Mouse (Mus musculus) stomach, embryonic 14.5 days (tissue): ENCODE data around the gene Hoxb9. TPM values are rescaled to one million over a fixed set of nuclear protein-coding genes. Genes with fewer than 3 reads are reported as not detected.

Experiments used
- ATAC-seq: fragments of 200-750 bp; cut with Nextera tagmentation; 2 replicates; pipeline ENCODE4 v1.8.0; 2017; ENCODE audit warnings: low read depth, moderate TSS enrichment; ENCODE audit not compliant: insufficient number of reproducible peaks, insufficient read depth, low FRiP score
- H3K27ac ChIP-seq: fragments of 300-500 bp; sonication (generic); 2 replicates; pipeline ENCODE4 v1.5.1; 2014; ENCODE audit warnings: mild to moderate bottlenecking, low read length, moderate library complexity, mixed read lengths
- H3K27me3 ChIP-seq: fragments of 300-500 bp; sonication (generic); 2 replicates; pipeline ENCODE4 v1.6.1; 2014; ENCODE audit warnings: low read length, control low read depth, mixed read lengths; ENCODE audit not compliant: control insufficient read depth, insufficient read depth
- H3K36me3 ChIP-seq: fragments of 300-500 bp; sonication (generic); 2 replicates; pipeline ENCODE4 v1.6.1; 2014; ENCODE audit warnings: mild to moderate bottlenecking, control low read depth, low read length, moderate library complexity, mixed read lengths; ENCODE audit not compliant: control insufficient read depth, insufficient read depth
- H3K4me1 ChIP-seq: fragments of 300-500 bp; sonication (generic); 2 replicates; pipeline ENCODE4 v1.6.1; 2014; ENCODE audit warnings: low read length, control low read depth, mixed read lengths; ENCODE audit not compliant: control insufficient read depth, insufficient read depth
- H3K4me2 ChIP-seq: fragments of 300-500 bp; sonication (generic); replicated peaks from 2 replicates; pipeline ENCODE4 v1.6.1; 2014; ENCODE audit warnings: low read depth, low read length, control low read depth
- H3K4me3 ChIP-seq: fragments of 300-500 bp; sonication (generic); 2 replicates; pipeline ENCODE4 v1.5.1; 2014; ENCODE audit warnings: low read depth, low read length, control low read depth
- H3K9ac ChIP-seq: fragments of 300-500 bp; sonication (generic); replicated peaks from 2 replicates; pipeline ENCODE4 v1.6.1; 2014; ENCODE audit warnings: low read depth, mild to moderate bottlenecking, control low read depth, low read length, moderate library complexity, mixed read lengths
- H3K9me3 ChIP-seq: fragments of 300-500 bp; sonication (generic); 2 replicates; pipeline ENCODE4 v1.6.1; 2016; ENCODE audit warnings: low read depth, low read length, control low read depth; ENCODE audit not compliant: control insufficient read depth
- WGBS: fragments of 180-500 bp; shearing (Covaris S2); extraction: QIAGEN DNeasy Blood & Tissue Kit; methylation state at CpG from one replicate; pipeline ENCODE4 v1.1.7; 2014; 5-methylcytosine and 5-hydroxymethylcytosine counted together
- polyA plus RNA-seq: library from polyadenylated mRNA; unstranded; fragments of >200 nt; fragmentation: Nextera tagmentation; extraction: Ambion mirVana; gene quantifications from 2 replicates; pipeline ENCODE4 v1.2.1, GENCODE M21; 2014

Gene Hoxb9
- polyA plus RNA-seq, 1 experiment from 2014 or later = 0.25 TPM

DNA sequence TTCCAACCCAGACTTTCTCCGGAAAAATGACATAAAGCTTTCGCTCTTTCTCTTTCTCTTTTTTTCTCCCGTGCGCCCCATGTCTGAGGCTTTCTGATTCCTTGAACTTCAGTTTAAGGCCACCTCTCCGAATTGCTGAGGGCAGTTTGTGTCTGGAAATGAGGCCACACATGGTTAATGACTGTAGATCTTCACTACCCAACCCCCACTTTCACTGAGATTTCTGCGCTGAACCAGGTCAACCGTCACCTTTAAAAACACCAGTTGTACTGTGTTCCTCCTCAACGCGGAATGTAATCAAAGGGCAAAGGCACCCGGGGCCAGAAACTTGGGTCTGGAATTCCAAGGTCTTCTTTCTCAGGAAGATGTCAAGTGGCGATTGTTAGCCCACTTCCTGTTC is 17.0 kb upstream of the Hoxb9 start:
- 0 out of 2 replicates have a peak, but pooled peaks cover 6% of the 10 kb centered on the region for H3K4me1 ChIP-seq
- no peak overlapping the region for H3K4me3 ChIP-seq
- WGBS = 2% methylated on average over 11 of the region's 11 CpGs
- no peak overlapping the region for H3K27ac ChIP-seq
- peaks cover 90% of the 10 kb centered on the region for H3K27me3 ChIP-seq
- H3K4me2 ChIP-seq = no peak overlapping the region
- ATAC-seq = no peak
- H3K36me3 ChIP-seq = no peaks in the 10 kb centered on the region
- no peak overlapping the region for H3K9ac ChIP-seq
- H3K9me3 ChIP-seq = no peaks in the 10 kb centered on the region

DNA sequence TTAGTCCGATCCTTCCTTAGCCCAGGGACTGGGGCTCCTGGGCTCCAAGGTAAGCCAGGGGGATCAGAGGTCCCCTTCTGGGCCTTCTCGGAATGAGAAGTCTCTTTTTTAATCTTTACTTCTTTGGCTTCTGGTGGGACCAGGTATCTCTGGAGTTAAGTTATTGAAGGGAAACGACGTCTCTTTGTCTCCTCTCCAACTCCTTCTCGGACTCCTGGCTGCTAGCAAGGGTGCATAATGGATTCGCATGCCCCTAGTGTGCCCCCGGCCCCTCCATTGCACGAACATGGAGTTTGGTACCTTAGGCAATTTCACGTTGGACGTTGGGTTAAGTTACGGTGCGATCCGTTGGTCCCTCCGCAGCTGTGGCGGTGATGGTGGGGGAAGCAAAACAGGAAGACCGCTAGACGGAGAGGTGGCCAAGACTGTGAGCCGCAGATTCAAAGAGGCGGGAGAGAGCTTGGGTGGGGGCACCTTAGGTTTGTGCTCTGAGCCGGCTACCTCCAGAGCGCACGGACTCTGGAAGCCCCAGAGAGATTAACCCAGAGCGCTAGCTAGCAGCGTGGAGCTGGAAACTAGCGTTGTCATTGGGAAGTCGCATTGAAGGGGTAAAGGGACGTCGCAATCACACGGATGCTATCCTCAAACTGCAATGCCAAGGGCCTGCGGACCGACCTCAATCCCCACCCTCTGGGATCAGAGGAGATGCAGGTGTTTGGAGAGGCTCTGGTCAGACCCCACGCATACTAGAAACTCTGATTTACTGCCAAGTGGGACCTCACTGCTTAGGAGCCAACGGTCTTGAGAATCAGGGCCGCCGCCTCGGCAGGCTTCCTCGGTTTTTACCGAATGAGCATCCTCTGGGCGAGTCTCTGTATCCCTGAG is 15.9 kb upstream of the Hoxb9 start:
- H3K27me3 ChIP-seq = peaks cover 83% of the 10 kb centered on the region

GRCm38 (mm10) chr11:96255996-96256445 is 15.2 kb upstream of the Hoxb9 start:
- H3K27me3 ChIP-seq = peaks cover 83% of the 10 kb centered on the region
- no peak overlapping the region for H3K4me3 ChIP-seq
- no peak overlapping the region for H3K9ac ChIP-seq
- H3K4me2 ChIP-seq = no peak overlapping the region
- WGBS = under 1% methylated on average over 14 of the region's 14 CpGs
- no peaks in the 10 kb centered on the region for H3K9me3 ChIP-seq
- no peak overlapping the region for H3K27ac ChIP-seq
- H3K4me1 ChIP-seq = 0 out of 2 replicates have a peak, but pooled peaks cover 3% of the 10 kb centered on the region
- ATAC-seq = no peak
- H3K36me3 ChIP-seq = no peaks in the 10 kb centered on the region

More for the DNA sequence above, 15.9 kb upstream of the Hoxb9 start:
- H3K4me2 ChIP-seq = no peak overlapping the region
- no peak overlapping the region for H3K9ac ChIP-seq
- H3K9me3 ChIP-seq = no peaks in the 10 kb centered on the region
- no peak for ATAC-seq
- H3K36me3 ChIP-seq = no peaks in the 10 kb centered on the region
- WGBS = 2% methylated on average over 39 of the region's 39 CpGs
- 0 out of 2 replicates have a peak, but pooled peaks cover 6% of the 10 kb centered on the region for H3K4me1 ChIP-seq
- H3K27ac ChIP-seq = no peak overlapping the region
- no peak overlapping the region for H3K4me3 ChIP-seq

- H3K9me3 ChIP-seq = no peaks in the 10 kb centered on the region
- no peak overlapping the region for H3K4me3 ChIP-seq
- H3K36me3 ChIP-seq = no peaks in the 10 kb centered on the region
- ATAC-seq = no peak
- no peak overlapping the region for H3K4me2 ChIP-seq
- no peak overlapping the region for H3K27ac ChIP-seq
- WGBS = 25% methylated on average over 2 of the region's 2 CpGs
- no peaks in the 10 kb centered on the region for H3K4me1 ChIP-seq
- peaks cover 83% of the 10 kb centered on the region for H3K27me3 ChIP-seq
- H3K9ac ChIP-seq = no peak overlapping the region
Observed at GRCm38 (mm10) chr11:96257141-96257540, 14.1 kb upstream of the Hoxb9 start.

DNA sequence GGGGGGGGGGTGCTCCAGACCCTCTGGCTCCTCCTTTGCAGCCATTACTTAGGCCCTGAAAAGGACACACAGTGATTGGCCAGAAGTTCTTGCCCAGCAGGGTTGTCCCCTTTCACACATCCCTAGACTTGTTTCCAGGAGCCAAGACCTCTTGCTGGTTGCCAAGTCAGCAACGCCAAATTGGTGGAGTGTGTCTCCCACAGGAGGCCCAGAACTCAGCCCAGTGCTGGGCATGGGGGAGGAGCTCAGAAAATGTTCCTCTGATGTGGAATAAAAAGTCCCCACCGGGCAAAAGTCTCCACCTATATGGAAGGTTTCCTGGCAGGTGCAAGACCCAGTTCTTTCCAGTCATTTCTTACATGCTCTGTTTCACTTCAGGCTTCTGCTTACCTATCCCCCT is 12.2 kb upstream of the Hoxb9 start:
- Histone ChIP-seq H3K4me2 (no peak overlapping the region), H3K9ac (no peak overlapping the region), H3K4me1 (no peaks in the 10 kb centered on the region), H3K9me3 (no peaks in the 10 kb centered on the region), H3K4me3 (no peak overlapping the region), H3K27me3 (peaks cover 83% of the 10 kb centered on the region), H3K27ac (no peak overlapping the region), H3K36me3 (no peaks in the 10 kb centered on the region)
- ATAC-seq = no peak
- WGBS = 5% methylated on average over 2 of the region's 2 CpGs

- Histone ChIP-seq H3K4me2 (no peak overlapping the region), H3K27ac (no peak overlapping the region), H3K9me3 (no peaks in the 10 kb centered on the region), H3K9ac (no peak overlapping the region), H3K4me3 (no peak overlapping the region), H3K27me3 (peaks cover 82% of the 10 kb centered on the region), H3K4me1 (no peaks in the 10 kb centered on the region), H3K36me3 (no peaks in the 10 kb centered on the region)
- ATAC-seq = no peak
- WGBS = 4% methylated on average over 1 of the region's 1 CpGs
Observed at GRCm38 (mm10) chr11:96259511-96259910, 11.7 kb upstream of the Hoxb9 start.

- H3K27me3 ChIP-seq = peaks cover 83% of the 10 kb centered on the region
- no peak overlapping the region for H3K4me2 ChIP-seq
- H3K4me1 ChIP-seq = no peaks in the 10 kb centered on the region
- H3K36me3 ChIP-seq = no peaks in the 10 kb centered on the region
- WGBS = 2% methylated on average over 23 of the region's 23 CpGs
- ATAC-seq = no peak
- H3K4me3 ChIP-seq = no peak overlapping the region
- H3K9ac ChIP-seq = no peak overlapping the region
- H3K27ac ChIP-seq = no peak overlapping the region
- no peaks in the 10 kb centered on the region for H3K9me3 ChIP-seq
Observed at GRCm38 (mm10) chr11:96260310-96260970, 10.8 kb upstream of the Hoxb9 start.

DNA sequence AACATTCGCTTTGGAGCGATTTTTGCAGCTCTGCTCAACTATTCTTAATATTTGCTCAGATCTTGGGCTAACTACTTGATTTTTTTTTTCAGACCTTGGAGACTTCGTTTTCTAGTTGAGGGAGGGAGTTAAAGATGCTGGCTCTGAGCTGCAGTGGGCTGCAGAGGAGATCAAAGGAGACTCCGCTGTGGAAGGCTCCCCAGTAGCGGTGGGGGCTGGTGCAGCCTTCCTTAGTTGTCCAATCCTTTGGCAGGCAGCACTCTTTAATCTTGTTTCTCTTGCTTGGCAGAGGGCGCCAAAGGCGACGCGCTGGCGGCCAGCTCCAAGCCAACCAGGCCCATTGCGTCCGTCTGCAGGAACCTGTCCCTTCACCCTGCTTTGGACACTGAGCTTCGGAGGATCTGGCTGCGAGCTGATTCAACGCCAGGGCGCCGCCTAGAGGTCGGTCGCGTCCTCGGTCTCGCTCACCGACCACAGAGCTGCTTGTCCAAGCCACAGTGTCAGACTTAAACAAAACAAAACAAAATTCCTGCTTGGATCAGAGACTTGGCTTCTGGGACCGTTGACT is 9.8 kb upstream of the Hoxb9 start:
- ATAC-seq = no peak
- H3K36me3 ChIP-seq = no peaks in the 10 kb centered on the region
- H3K4me1 ChIP-seq = no peaks in the 10 kb centered on the region
- no peaks in the 10 kb centered on the region for H3K9me3 ChIP-seq
- no peak overlapping the region for H3K4me2 ChIP-seq
- H3K4me3 ChIP-seq = no peak overlapping the region
- WGBS = 2% methylated on average over 24 of the region's 24 CpGs
- no peak overlapping the region for H3K27ac ChIP-seq
- peaks cover 84% of the 10 kb centered on the region for H3K27me3 ChIP-seq
- H3K9ac ChIP-seq = no peak overlapping the region
